Mouse (Mus musculus) heart, adult 2 months (tissue): ENCODE measurements at regions not wholly inside any gene's neighbourhood (a gene's known extent, or its start where the extent isn't known, plus 50 kb on each side); places are given as distances from the start of the nearest gene placed in this dataset.

Source experiments
- EP300 ChIP-seq: fragments of 200-500 bp; IDR thresholded peaks from 2 replicates; pipeline ENCODE4 v1.6.1; 2011; ENCODE audit warnings: low read depth, low read length, control low read depth; ENCODE audit not compliant: insufficient read depth
- POLR2A ChIP-seq: fragments of 200-500 bp; IDR thresholded peaks from 2 replicates; pipeline ENCODE4 v1.6.1; 2011; ENCODE audit warnings: mild to moderate bottlenecking, low read depth, low read length, control low read depth; ENCODE audit not compliant: insufficient read depth

GRCm38 (mm10) chr4:56325156-56325555, 414.7 kb upstream of the Gm26657 start:
- TF ChIP-seq POLR2A (no peak), EP300 (no peak)
